Mouse (Mus musculus) ovary, postnatal 14 days (tissue): Measurements from ENCODE around the gene Rbfox1.

ENCODE experiments used
- DNase-seq: peaks from one replicate; pipeline ENCODE4 v3.0.0; 2022; ENCODE audit warnings: low spot score

Gene Rbfox1

GRCm38 (mm10) chr16:7374146-7374545 lies 1489.0 kb downstream of the Rbfox1 start:
- no peak for DNase-seq

DNA sequence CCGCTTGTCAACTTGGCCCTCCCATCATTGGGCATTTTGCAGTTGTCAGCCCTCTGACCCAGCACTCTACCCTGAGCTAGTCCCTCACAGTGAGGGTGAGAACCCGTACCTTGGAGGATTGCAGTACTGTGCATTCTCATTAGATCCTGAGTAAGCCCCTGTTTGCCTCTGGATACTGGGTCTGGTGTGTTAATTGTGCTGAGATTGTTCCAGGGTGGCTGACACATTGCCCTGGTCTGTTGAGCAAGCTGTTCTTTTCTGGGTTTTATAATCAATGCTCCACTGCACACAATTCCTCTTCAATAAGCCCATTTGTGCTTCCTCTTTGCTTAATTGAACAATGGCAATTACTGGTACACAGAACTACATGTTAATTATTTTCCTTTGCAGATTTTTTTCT lies 1489.5 kb downstream of the Rbfox1 start:
- no peak for DNase-seq

DNA sequence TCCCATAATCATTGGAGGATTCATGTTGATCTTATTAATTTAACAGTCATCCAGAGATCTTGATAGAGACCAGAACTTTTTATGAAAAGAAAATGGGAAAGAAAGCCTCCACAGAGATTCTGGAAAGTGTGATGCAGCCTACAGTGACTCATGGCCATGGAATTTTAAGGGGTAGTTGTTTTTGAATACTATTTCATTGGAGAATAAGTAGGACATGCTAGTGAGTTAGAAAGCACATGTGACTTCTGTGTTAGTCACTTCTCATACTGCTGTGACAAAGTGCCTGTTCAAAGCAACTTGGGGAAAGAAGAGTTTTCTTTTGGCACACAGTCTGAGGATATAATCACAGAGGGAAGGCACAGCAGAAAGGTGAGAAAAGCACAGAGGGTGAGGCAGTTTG lies 1510.9 kb downstream of the Rbfox1 start:
- DNase-seq: no peak

DNA sequence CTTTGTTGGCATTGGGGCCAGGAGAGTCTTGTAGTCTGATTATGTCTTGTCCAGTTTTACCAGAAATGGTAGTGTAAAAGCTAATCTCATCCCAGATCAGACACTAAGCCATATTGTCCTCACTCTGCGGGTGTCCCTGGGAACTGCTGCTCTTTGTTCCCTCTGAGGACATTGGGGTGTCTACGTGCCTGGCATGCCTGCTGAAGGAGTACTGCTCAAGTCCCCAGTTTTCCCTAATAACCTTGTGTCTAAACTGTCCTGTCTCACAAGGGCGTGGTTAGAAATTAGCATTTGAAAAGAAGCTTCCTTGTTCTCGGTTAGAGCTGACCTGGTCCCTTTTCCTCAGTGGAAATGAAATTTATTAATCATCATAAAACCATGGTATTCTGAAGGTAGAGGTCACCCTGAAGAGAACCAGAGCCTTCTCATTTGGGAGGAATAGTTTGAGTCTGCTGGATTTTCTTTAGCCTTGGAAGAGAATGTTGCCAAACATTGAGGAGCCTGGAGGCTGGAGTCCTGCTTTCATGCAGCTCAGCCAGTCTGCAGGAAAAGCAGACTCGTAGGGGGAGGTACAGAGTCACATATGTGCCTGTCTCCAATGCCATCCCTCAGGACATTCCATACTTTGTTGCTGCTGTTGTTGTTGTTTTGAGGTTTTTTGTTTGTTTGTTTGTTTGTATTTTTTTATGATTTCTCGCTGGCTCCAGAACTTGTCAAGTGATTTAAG lies 1519.8 kb downstream of the Rbfox1 start:
- DNase-seq: no peak

DNA sequence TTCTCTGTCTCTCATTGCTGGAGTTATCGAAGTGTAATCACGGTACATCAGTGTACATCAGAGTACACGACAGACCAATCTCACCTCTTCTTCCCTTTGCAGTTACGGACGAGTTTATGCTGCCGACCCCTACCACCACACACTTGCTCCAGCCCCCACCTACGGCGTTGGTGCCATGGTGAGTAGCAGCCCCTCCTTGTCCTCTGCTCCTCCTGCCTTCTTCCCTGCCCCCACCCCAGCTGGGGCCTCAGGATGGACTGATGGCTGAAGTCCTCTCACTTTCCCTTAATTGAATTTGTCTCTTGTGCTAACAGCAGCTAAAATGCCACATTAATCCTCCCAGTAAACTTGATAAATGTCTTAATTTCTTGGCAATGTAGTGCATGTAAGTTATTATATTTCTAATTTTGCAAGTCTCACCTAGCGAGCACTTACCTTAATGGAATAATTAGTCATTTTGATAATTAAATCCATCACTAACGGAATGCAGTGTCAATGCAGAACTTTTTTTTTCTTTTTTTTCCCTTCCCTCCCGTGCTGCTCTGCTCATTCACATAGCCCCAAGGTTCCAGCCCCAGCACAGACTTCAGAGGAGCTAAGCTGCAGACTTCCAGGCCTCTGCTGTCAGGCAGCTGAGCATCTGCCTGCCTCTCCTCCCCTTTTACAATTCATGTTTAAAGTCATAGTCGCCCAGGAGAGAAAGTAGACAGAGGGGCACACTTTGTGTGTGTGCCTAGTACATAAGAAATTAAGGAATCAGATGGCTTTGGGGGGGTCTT lies 1522.9 kb downstream of the Rbfox1 start:
- DNase-seq: no peak

GRCm38 (mm10) chr16:7419655-7420281 lies 1534.6 kb downstream of the Rbfox1 start:
- DNase-seq: peak; percentile 7

DNA sequence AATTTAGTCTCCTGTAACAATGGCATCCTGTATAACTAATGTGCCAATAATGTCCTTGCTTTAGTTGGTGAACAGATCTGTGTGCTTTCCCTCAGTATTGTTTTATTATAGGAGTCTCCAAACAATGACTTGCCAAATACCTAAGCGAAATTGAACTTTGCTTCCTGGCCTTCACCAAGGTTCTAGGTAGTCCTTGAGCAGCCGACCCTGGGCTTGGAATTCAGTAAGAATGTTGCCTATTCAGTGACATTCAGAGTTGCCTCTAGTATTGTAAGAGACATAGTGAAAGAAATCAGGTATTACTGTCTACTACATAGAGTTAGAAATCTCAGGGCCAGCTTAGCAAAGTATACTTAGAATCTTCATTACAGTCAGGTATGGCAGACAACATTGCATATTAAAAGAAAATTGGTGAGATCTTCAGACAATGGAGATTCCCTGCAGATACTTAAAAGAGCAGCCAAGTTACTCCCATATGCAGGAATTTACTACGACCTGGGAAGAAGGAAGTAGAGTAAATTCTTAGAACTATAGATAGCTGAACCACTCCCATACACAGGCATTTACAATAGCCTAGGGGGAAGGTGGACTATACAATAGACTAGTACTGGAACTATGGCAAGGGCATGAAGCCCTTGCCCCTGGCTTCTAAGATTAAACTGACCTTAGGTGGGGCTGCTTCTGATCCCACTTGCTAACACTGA lies 1540.4 kb downstream of the Rbfox1 start:
- no peak for DNase-seq

GRCm38 (mm10) chr16:7433296-7433695 lies 1548.1 kb downstream of the Rbfox1 start:
- no peak for DNase-seq

DNA sequence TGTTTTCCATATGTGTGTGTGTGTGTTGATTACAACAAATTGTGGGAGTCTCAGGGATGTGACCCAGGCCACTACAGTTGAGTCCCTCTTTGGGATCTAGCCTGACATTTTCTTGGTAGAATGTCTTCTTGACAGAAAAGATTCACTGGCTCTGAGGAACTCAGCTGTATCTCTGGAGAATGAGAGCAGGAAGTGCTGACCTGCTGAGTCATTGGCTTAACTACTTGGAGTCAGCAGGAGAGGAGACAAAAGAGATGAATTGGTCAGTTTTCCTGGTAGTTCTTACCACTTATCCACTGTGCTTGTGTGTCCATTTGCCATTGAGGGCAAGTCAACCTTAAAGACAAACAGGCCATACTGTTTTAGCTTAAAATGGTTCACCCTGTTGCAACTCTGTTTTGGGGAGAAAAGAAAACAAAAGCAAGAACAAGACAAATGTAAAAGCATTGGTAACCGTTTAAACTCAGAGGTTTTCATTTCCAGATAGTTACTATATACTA lies 1561.7 kb downstream of the Rbfox1 start:
- no peak for DNase-seq

DNA sequence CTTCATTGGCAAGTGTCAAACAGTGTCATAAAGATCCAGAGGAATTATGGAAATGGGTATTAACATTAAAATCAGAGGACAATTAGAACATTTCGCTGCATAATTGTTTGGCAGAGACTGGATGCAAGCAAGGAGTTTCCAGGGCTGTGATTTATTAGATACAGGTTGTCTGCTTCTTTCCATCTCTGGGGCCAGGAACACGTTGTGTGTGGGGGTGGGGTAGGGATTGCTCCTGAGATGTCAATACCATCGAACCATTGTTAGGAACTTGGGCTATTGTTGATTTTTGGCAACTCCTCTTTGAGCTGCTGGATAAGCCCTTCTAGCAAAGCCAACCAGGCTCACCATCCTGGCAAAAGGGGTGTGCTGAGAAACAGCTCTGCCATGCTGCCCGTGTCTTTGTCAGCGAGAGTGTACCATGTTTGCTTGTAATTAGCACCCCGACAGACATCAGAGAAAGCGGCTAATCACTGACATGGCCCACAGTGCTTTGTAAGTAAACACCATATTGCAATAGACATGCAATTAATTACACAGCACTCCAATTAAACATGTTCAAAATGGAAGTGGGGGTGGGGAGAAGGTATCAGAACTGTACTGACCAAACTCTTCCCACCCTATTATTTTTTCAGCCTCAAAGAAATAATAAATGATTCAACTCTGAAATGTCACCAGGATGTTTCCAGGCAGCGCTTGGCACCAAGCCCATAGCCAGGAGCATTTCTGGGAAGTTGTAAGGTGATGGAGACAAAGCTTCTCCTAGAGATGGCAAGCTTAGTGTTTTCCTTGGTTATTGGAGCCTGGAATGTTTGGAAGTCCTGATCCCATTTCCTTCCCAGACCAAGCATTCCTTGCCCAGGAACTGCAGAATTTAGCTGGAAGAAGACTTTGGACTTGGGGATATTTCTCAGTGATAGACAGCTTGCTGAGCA lies 1562.8 kb downstream of the Rbfox1 start:
- no peak for DNase-seq

- no peak for DNase-seq
Measured at GRCm38 (mm10) chr16:7451193-7451592, 1566.0 kb downstream of the Rbfox1 start.

DNA sequence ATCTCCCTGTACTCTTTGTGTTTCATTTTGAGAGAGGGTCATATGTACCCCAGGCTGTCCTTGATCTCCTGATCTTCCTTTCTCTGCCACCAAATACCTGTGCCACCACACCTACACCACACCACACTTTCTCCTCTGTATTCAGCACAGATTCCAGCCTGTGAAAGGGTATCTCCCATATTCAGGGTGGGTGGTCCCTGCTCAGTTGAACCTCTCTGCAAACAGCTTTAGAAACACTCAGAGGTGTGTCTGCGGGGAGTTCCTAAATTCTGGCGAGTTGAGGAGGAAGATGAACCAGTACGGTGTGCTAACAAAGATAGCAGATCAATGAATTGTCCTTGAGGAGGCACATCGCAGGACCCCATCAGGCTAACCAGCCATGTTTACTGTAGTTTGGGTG lies 1572.4 kb downstream of the Rbfox1 start:
- no peak for DNase-seq
